Mouse (Mus musculus): ENCODE measurements around the gene Kyat3. TPM values are rescaled to one million over a fixed set of nuclear protein-coding genes. Genes with fewer than 3 reads are reported as not detected.
A peak's percentile ranks its signal among the peaks of the same experiment; 100 is the strongest.
"Not testable (repeated sequence)": the region's sequence is repeated elsewhere in the genome, so short reads cannot be mapped to it uniquely, and the experiment has no call there.

Kyat3 gene
- polyA plus RNA-seq (2011; ENCODE audit: insufficient read length, low read depth, missing spikeins): 10.8 and 18.8 TPM in 2 replicates

- Histone ChIP-seq H3K4me3 (ENCODE audit: insufficient read depth, low read length) (peak within 1 kb of the TSS; percentile 54), H3K27ac (ENCODE audit: insufficient read depth, low read length) (peak within 1 kb of the TSS; percentile 21), H3K4me1 (ENCODE audit: control insufficient read depth, insufficient read depth, low read length) (peaks cover 4% of the 10 kb centered on the region; the same call in 1 of the 2 replicates)
- no peak; the same call in 1 of the 2 replicates for TF ChIP-seq CTCF (IDR thresholded peaks at IDR 0.05; ENCODE audit: borderline replicate concordance, insufficient read depth, low read length)
- peak; percentile 84 for TF ChIP-seq POLR2A (IDR thresholded peaks at IDR 0.05; ENCODE audit: low read depth, low read length)
These were observed at the start of gene Kyat3 for GRCm38 (mm10) chr3:142700442-142701322. TSS of gene Kyat3 (plus strand) at chr3:142701051.

GRCm38 (mm10) chr3:142664723-142665122 lies 36.1 kb upstream of the Kyat3 start:
- no peak for TF ChIP-seq CTCF (IDR thresholded peaks at IDR 0.05; ENCODE audit: borderline replicate concordance, insufficient read depth, low read length)
- TF ChIP-seq POLR2A (IDR thresholded peaks at IDR 0.05; ENCODE audit: low read depth, low read length): no peak
- H3K4me3 ChIP-seq (ENCODE audit: insufficient read depth, low read length): no peak overlapping the region
- no peak overlapping the region for H3K27ac ChIP-seq (ENCODE audit: insufficient read depth, low read length)
- H3K4me1 ChIP-seq (ENCODE audit: control insufficient read depth, insufficient read depth, low read length): no peaks in the 10 kb centered on the region

- H3K4me3 ChIP-seq (ENCODE audit: insufficient read depth, low read length): no peak overlapping the region
- TF ChIP-seq POLR2A (IDR thresholded peaks at IDR 0.05; ENCODE audit: low read depth, low read length): no peak
- TF ChIP-seq CTCF (IDR thresholded peaks at IDR 0.05; ENCODE audit: borderline replicate concordance, insufficient read depth, low read length): no peak
- H3K4me1 ChIP-seq (ENCODE audit: control insufficient read depth, insufficient read depth, low read length): no peaks in the 10 kb centered on the region
- H3K27ac ChIP-seq (ENCODE audit: insufficient read depth, low read length): no peak overlapping the region
These were observed 26.2 kb upstream of the Kyat3 start for GRCm38 (mm10) chr3:142674607-142675006.

GRCm38 (mm10) chr3:142687939-142688338 lies 12.9 kb upstream of the Kyat3 start:
- no peak overlapping the region for H3K4me3 ChIP-seq (ENCODE audit: insufficient read depth, low read length)
- H3K27ac ChIP-seq (ENCODE audit: insufficient read depth, low read length): no peak overlapping the region
- TF ChIP-seq CTCF (IDR thresholded peaks at IDR 0.05; ENCODE audit: borderline replicate concordance, insufficient read depth, low read length) (no peak), POLR2A (IDR thresholded peaks at IDR 0.05; ENCODE audit: low read depth, low read length) (no peak)
- H3K4me1 ChIP-seq (ENCODE audit: control insufficient read depth, insufficient read depth, low read length): no peaks in the 10 kb centered on the region

GRCm38 (mm10) chr3:142688353-142688752 lies 12.5 kb upstream of the Kyat3 start:
- TF ChIP-seq POLR2A (IDR thresholded peaks at IDR 0.05; ENCODE audit: low read depth, low read length): no peak
- TF ChIP-seq CTCF (IDR thresholded peaks at IDR 0.05; ENCODE audit: borderline replicate concordance, insufficient read depth, low read length): no peak
- H3K4me3 ChIP-seq (ENCODE audit: insufficient read depth, low read length): no peak overlapping the region
- no peak overlapping the region for H3K27ac ChIP-seq (ENCODE audit: insufficient read depth, low read length)
- no peaks in the 10 kb centered on the region for H3K4me1 ChIP-seq (ENCODE audit: control insufficient read depth, insufficient read depth, low read length)

GRCm38 (mm10) chr3:142696517-142696916 lies 4.3 kb upstream of the Kyat3 start:
- H3K4me3 ChIP-seq (ENCODE audit: insufficient read depth, low read length): no peak overlapping the region
- no peak for TF ChIP-seq POLR2A (IDR thresholded peaks at IDR 0.05; ENCODE audit: low read depth, low read length)
- TF ChIP-seq CTCF (IDR thresholded peaks at IDR 0.05; ENCODE audit: borderline replicate concordance, insufficient read depth, low read length): no peak
- H3K4me1 ChIP-seq (ENCODE audit: control insufficient read depth, insufficient read depth, low read length): peaks cover under 1% of the 10 kb centered on the region; the same call in 1 of the 2 replicates
- H3K27ac ChIP-seq (ENCODE audit: insufficient read depth, low read length): no peak overlapping the region

- TF ChIP-seq CTCF (IDR thresholded peaks at IDR 0.05; ENCODE audit: borderline replicate concordance, insufficient read depth, low read length) (no peak), POLR2A (IDR thresholded peaks at IDR 0.05; ENCODE audit: low read depth, low read length) (no peak)
- Histone ChIP-seq H3K4me1 (ENCODE audit: control insufficient read depth, insufficient read depth, low read length) (peaks cover 4% of the 10 kb centered on the region; the same call in 1 of the 2 replicates), H3K4me3 (ENCODE audit: insufficient read depth, low read length) (peak overlapping the region; percentile 54), H3K27ac (ENCODE audit: insufficient read depth, low read length) (no peak overlapping the region)
These were observed 647 bp downstream of the Kyat3 start for GRCm38 (mm10) chr3:142701407-142701989.

GRCm38 (mm10) chr3:142706581-142707444 lies 6.0 kb downstream of the Kyat3 start:
- no peak for TF ChIP-seq POLR2A (IDR thresholded peaks at IDR 0.05; ENCODE audit: low read depth, low read length)
- TF ChIP-seq CTCF (IDR thresholded peaks at IDR 0.05; ENCODE audit: borderline replicate concordance, insufficient read depth, low read length): no peak
- Histone ChIP-seq H3K27ac (ENCODE audit: insufficient read depth, low read length) (no peak overlapping the region), H3K4me1 (ENCODE audit: control insufficient read depth, insufficient read depth, low read length) (peaks cover under 1% of the 10 kb centered on the region; the same call in 1 of the 2 replicates), H3K4me3 (ENCODE audit: insufficient read depth, low read length) (no peak overlapping the region)

- not testable (repeated sequence) for H3K4me3 ChIP-seq (ENCODE audit: insufficient read depth, low read length); H3K4me1 ChIP-seq (ENCODE audit: control insufficient read depth, insufficient read depth, low read length); H3K27ac ChIP-seq (ENCODE audit: insufficient read depth, low read length)
These were observed 7.5 kb downstream of the Kyat3 start for GRCm38 (mm10) chr3:142708181-142708848.

All from embryonic fibroblast, embryonic 13.5 days (primary cell).